Mouse (Mus musculus) CD4-positive, CD25-positive, alpha-beta regulatory T cell, adult 4 months (primary cell): ENCODE data around the gene Cdc20b. TPM values are rescaled to one million over a fixed set of nuclear protein-coding genes. Genes with fewer than 3 reads are reported as not detected.

Source experiments
- ATAC-seq: one replicate; pipeline ENCODE4 v1.8.0; 2017
- polyA plus RNA-seq, 2 experiments: library from polyadenylated mRNA; unstranded; fragments of 100-300 nt; shearing (Covaris generic); gene quantifications; one replicate each; pipeline ENCODE4 v1.2.1; 2017

The Cdc20b gene
- not detected for polyA plus RNA-seq

DNA sequence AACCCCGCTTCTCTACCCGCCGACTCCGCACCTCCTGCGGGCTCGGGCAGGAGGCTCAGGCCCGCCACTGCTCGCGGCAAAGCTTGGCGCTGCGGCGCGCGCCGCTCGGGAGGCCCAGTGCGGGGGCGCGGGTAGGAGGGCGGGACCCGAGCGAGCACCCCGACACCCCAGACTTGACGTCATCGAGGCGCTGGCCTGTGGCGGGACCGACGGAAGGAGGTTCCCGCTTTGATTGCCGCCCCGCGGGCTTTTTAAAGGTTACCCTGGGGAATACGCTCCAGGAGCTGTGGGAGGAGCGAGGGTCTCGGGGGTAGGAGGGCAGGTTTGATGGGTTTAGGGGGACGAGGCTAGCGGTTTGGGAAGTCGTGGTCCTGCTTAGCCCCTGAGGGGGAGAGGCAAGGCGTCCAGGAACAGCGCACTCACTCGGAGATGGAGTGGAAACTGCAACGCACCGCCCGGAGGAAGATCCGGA lies at the start of gene Cdc20b:
Gene Cdc20b (plus strand): TSS at position 162 of the 472 bp plus-strand sequence.
- peak; percentile 81 for ATAC-seq

DNA sequence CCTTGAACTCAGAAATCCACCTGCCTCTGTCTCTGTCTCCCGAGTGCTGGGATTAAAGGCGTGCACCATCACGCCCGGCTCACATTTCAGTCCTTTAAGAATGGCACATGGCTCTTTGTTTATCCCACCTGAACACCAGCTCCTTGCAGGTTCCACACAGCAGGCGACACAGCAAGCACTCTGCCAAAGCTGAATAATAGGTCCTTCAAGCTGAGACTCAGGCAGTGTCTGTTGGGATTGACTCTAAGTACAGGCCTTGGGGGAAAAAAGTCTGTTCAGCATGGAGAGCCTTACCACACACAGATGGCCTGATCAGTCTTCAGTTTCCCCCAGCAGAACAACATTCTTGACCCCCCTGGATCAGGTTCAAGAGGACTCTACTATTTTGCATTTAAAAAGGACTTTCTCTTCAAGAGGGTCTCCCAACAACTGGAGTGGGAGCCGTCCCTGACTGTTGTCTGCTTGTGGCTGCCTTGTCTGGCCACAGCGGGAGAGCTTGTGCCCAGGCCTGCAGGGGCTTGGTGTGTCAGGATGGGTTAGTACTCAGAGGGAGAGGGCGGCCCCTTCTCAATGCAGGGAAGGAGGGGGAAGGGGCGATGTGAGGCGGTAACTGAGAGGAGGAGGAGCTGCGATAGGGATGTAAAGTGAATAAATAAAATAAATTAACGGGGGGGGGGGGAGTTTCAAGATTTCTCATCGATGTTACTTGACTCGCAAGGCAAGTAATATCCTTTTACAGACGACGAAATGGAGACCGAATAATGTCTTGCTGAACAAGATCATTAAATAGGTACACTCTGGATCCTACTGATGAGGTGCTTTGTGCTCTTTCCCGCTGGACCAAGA lies 49.1 kb upstream of the Cdc20b start:
- ATAC-seq: no peak

DNA sequence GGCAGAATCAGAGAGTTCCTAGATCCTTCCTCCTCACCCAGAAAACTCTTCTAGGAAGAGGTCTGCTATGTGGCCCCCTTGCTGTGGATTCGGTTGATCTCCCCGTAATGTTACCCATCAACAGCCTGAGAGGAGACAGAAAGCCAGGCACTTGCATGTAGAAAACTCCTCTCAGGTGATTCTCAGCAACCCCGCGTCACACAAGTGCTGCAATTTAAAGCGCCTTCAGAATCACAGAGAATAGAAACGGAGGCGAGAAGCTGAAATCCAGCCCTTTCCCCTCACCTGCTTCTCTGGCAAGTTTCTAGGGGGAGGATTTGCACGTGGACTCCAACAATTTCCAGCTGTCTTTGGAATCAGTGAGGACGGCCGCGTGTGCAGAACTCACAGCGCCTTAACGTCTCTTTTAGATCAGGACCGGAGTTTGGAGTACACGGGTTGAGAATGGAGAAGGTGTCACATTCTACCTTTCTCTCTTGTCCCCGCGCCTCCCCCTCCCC lies 48.4 kb upstream of the Cdc20b start:
- no peak for ATAC-seq

DNA sequence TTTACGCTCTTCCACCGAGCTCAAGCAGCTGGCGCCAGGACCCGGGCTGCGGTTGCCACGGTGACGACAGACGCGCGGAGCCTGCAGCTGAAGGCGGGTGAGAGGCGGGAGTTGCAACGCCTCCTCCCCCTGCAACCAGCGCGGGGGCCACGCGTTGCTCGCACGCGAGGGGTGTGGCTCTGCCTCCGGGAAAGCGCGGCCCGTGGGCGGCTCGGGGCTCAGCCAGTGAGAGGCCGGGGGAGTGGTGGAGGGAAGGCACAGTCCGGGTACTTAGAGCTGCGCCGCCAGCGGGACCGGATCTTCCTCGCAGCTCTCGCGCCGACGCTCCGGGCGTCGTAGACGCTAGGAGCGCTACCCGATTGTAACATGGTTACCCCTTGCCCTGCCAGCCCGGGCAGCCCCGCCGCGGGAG lies 47.4 kb upstream of the Cdc20b start, which contains the start of gene Ccno:
Gene Ccno (plus strand): TSS at position 271 of the 412 bp plus-strand sequence.
- peak; percentile 94 for ATAC-seq

DNA sequence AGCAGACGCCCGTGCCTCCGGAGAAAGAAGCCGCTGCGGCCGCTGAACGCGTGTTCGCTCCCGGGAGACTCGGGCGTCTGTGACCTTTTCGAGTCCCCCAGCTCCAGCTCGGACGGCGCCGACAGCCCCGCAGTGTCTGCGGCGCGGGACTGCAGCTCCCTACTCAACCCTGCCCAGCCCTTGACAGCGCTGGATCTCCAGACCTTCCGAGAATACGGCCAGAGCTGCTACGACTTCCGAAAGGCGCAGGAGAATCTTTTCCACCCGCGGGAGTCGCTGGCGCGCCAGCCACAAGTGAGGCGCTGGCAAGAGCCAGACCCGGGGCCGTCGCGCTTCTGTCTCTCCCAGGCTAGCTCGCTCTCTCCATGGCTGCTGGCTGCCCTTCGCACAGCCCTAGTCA lies 46.9 kb upstream of the Cdc20b start:
- ATAC-seq: peak; percentile 8

DNA sequence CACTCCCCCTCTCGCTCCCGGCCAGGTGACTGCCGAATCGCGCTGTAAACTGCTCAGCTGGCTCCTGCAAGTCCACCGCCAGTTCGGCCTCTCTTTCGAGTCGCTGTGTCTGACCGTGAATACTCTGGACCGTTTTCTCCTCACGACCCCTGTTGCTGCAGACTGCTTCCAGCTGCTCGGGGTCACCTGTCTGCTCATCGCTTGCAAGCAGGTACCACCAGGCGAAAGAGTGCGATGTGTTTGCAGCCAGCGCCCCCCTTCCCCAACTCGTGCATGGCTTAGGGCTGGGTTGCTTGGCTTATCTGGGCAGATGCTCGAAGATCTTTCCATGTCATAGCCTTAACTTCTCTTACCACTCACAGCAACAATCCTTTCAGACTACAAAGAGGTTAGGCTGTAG lies 46.0 kb upstream of the Cdc20b start:
- ATAC-seq: no peak

DNA sequence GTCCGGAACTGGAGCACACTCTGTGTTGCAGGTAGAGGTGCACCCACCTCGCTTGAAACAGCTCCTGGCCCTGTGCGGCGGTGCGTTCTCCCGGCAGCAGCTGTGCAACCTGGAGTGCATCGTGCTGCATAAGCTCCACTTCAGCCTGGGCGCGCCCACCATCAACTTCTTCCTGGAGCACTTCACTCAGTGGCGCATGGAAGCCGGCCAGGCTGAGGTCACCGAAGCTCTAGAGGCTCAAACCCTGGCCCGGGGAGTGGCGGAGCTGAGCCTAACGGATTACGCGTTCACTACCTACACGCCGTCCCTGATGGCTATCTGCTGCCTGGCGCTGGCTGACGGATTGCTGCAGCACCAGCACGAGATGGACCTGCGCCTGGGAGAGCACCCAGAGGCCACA lies 45.4 kb upstream of the Cdc20b start:
- no peak for ATAC-seq

DNA sequence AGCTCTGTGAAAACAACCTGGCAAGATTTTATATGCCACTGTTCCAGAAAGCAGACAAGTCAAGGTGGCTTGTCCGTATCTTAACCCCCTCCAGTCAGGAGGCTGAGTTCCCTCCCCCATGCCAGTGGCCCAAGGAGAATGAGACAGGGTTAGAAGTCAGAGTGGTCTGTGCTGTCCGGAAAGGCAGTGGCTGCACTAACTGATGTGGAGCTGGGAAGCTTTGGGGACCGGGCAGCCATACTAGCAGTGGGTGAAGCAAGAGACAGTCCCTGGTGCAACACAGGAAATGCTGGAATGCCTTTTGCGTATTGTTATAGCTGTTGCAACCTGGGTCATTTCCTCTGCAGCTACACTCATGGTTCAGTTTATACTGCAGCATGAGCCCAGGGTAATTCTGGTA lies 44.6 kb upstream of the Cdc20b start:
- no peak for ATAC-seq

DNA sequence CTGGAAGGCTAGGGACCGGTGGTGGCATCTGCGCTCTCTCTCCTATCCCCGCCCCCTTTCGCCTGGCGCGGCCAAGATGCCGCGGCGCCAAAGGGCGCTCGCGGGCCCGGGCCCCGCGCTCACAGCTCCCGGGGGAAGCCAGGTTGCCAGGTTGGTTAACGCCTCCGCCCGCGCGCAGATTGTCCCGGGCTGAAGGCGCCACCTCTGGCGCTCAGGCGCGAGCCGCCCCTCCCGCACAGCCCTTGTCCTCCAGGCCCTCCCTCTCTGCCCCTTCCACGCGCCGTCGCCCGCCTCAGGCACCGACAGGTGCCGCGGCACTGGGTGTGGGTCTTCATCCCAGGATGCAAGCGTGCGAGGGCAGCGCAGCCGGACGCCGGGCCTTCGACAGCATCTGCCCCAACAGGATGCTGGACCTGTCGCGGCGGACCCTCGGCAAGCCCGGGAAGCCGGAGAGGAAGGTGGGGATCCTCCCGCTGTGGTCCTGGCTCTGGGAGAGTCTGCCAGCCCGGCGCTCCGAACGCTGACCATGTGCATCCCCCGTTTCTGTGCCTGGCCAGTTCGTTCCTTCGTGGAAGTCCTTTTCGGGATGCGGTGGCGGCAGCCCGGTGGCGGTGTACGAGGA lies 41.3 kb upstream of the Cdc20b start, which contains the start of gene Mcidas:
Gene Mcidas (plus strand): TSS at position 315 of the 622 bp plus-strand sequence.
- peak; percentile 21 for ATAC-seq

DNA sequence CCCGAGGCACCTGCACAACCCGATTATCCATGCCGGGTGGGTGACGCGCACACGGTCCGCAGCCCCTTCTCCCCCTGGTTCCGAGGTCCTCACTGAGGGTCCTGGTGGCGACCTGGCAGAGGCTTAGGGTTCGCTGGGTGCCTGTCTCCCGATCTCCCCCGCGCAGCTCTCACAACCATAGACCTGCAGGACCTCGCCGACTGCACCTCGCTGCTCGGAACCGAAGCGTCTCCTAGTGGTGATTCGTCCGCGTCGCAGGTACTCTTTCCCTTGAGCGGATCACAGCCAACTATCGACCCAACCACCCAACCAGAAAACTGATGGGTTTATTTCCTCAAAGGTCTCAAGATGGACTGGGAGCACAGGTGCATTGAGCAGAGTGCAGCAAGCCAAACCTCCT lies 40.7 kb upstream of the Cdc20b start:
- peak; percentile 84 for ATAC-seq

DNA sequence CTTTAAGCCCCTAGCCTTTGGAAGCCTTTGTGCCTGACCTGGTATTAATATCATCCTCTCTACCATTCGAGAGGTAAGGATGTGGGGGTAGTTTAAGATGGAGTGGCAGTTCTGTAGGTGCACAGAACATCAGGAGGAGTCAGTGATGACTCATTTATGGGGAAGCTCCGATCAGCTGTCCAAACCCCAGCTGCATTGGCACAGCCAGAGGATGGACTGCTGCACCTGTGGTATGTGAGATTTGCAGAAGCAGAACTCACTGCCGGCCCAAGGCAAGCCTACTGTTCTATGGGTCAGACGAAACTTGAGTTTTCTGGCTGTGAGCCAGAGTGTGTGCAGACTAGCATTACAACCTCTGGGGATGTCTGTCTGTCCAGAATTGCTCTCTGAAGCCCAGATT lies 38.5 kb upstream of the Cdc20b start:
- no peak for ATAC-seq

DNA sequence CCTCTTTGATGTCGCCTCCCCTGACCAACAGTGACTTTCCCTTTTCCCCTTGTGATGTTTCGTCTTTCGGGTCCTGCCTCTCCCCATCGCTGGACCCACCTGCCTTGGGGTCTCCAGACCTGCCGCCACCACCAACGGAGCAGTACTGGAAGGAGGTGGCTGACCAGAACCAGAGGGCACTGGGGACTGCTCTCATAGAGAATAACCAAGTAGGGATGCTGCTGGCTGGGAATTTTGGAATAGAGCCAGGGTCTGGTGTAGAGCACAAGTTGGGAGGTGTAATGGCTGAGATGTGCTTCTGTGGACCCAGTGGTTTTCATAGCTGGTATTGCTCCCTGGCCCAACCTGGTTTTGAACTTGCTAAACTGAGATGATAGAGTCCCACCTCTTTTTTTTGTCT lies 37.5 kb upstream of the Cdc20b start:
- no peak for ATAC-seq

DNA sequence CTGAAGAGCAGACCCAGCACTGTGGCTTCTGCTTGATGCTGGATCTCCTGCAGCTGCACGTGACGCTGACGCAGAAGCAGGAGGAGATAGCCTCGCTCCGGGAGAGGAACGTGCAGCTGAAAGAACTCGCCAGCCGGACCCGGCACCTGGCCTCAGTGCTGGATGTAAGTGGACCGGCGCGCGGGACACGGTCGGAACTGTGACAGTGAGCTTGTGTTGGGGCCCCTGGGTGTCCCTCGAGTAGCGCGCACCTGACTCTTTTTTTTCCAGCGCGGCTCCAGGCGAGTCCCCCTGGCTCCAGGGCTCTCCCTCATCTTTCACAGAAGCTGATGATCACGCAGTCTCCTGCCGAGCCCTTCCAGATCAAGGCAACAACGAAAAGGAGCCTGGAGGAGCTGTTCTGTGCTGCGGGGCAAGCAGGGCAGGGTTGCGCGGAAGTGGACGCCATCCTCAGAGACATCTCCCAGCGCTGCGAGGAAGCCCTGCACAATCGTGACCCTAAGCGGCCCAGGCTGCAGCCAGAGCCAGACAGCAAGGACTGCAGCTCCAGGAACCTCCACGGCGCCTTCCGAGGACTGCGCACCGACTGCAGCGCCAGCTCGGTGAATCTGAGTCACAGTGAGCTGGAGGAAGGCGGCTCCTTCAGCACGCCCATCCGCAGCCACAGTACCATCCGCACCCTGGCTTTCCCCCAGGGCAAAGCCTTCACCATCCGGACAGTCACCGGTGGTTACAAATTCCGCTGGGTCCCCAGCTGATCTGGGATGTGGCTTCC lies 36.3 kb upstream of the Cdc20b start:
- peak; percentile 62 for ATAC-seq

DNA sequence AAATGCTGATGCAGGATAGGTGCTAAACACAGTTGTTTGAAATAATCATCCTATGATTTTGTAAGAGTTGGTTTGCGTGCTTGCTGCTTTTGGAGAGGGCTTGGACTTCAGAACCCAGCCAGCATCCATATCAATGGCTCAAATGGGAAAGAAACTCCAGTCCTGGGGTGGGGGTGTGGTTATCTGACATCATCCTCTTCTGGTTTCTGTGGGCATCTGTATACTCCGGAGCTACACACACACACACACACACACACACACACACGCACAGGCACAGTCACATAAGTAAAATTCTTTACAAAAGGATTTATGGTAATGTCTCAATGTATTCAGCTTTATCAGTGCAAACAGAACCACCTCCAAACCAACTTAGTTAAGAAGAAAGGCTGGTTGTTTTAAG lies 34.8 kb upstream of the Cdc20b start:
- ATAC-seq: no peak

DNA sequence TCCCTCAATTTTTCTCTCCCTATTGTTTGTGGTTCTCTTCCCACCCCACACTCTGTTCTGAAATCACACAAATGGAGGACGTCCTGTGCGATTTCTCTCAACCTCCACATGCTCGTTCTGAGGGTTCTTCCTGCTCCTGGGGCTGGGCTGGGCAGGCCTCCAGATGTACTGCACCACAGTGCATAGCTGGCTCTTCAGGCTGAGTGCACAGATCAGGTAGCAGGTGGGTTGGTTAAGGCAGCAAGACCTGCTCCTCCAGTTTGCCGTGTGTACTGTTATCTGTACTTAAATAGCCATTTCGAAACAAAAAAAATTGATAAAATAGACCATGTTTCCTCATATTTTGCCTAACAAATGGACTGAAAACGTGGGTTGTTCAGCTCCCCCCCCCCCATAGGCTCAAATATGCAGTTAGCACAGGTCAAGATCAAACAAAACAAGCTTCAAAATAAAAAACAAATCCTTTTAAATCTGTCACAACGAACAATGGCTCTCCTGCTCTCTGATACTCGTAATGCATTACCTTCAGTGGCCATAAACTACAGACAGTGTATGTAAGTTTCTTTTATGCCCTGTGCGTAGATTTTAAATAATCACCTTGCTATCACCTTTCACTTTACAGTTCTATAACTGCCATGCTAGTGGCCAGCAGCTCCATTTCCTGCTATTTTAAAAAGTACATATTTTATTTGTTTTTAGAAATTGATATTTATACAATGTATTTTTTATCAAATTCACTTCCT lies 34.2 kb upstream of the Cdc20b start:
- no peak for ATAC-seq

DNA sequence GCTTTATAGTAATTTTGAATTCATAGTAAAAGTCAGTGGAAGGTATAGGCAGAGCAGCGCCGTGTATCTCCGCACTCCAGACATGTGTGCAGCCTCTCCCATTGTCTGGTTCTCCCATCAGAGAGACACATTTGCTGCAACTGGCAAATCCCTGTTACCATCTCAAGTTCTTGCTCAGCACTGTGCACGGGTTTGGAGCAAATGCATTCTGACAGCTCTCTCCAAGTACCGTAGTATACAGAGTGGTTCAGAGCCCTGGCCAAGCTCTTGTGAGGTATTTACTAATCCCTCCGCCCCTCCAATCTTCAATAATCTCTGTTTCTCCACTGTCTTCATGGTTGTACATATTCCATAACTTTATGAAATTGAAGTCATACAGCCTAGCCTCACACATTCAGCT lies 22.2 kb upstream of the Cdc20b start:
- ATAC-seq: peak; percentile 2

DNA sequence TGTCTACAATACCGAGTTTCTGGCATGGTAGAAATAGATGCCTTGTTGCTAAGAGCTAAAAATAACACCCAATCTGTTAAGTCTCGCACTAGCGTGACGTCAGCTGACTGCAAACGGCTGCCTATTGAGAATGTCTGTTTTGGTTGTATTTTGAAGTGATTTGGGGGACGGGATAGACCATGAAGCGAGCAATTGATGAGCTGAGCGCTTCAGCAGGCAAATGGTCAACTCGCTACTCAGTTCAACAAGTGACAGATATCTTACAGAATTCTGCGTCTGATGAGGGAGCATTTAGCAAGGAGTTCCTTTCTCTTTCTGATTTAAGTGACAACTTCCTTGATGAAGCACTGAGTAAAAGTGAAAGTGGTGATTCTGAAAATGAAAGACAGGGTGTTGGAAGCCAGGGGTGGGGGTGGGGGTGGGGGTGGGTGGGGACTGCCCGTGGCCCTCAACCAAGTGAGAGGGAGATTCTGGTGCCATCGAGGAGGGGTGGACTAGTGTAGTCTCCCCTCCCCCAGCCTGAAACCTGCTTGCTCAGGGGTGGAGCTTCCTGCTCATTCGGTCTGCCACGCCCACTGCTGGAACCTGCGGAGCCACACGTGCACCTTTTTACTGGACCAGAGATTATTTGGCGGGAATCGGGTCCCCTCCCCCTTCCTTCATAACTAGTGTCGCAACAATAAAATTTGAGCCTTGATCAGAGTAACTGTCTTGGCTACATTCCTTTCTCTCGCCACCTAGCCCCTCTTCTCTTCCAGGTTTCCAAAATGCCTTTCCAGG lies 21.5 kb upstream of the Cdc20b start:
- peak; percentile 95 for ATAC-seq

DNA sequence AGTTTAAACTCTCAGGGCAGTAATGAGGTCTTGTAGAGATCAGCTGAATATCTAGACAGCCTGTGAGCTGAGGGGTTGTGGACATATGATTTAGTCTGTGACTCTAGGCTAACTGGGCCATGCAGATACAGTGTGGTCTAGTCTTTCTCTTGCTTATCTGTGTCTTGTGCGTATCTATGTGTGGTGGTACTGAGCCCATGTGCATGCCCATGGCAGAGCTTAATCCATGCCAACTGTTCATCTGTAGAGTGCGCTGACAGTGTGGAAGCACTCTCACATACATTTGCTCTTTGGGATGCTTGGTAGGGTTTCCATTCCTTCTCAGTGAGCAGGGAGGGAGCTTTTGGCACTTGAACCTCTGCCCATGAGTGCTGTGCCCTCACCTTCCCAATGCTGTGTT lies 13.4 kb upstream of the Cdc20b start:
- ATAC-seq: no peak

DNA sequence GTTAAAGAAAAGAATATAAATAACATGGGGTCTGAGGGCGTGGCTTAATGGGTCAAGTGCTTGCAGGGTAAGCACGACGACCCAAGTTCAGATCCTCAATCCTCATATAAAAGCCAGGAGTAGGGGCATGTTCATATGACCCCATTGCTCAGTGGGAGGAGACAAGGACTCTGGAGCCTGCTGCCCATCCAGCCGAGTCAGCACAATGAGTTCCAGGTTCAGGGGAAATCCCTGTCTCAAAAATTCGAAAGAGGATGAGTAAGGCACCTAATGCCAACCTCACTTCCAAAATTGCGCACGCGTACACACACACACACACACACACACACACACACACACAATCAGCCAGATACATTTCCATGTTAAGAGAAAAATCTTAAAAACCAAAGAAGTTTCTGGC lies 12.4 kb upstream of the Cdc20b start:
- peak; percentile 59 for ATAC-seq

DNA sequence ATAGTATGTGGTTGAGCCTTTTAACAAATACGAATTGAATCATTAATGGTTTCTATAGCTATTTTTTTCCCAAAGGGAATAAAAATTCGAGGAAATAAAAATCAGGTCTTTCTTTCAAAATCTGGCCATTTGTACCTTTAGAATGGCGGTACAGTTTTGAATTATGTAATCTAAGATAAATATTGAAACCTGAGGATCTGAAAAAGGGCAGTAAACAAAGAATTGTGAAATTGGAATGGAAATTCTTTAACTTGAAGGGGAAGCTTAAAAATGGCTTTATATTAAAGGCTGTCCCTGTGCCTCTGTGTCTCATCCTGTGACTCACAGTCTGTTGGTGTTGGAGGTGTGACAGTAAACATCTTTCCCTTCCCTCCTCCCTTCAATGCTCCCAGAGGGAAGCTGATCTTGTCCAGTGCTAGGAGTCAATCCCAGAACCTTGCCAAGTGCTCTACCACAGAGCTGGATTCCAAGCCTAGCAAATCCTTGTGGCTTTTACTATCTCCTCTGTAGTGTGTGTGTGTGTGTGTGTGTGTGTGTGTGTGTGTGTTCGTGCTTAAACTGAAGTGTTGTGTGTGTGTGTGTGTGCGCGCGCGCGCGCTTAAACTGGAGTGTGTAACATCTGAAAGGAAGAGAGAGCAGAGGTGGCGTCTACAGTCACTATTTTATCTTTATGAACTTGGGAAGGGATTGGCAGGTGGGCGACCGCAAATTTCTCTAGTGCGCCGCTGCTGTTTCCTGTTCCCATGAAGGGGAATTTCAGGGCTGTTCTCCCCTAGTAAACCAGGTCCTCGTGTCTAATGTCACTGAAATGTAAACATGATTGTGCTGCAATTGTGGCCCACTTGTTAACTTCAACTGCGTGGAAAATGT lies 11.4 kb upstream of the Cdc20b start:
- peak; percentile 75 for ATAC-seq
